Mouse (Mus musculus): ENCODE results near the gene Crtc1. TPM values are rescaled to one million over a fixed set of nuclear protein-coding genes. Genes with fewer than 3 reads are reported as not detected.

The Crtc1 gene
- polyA plus RNA-seq, 1 experiment = 9.6 TPM

DNA sequence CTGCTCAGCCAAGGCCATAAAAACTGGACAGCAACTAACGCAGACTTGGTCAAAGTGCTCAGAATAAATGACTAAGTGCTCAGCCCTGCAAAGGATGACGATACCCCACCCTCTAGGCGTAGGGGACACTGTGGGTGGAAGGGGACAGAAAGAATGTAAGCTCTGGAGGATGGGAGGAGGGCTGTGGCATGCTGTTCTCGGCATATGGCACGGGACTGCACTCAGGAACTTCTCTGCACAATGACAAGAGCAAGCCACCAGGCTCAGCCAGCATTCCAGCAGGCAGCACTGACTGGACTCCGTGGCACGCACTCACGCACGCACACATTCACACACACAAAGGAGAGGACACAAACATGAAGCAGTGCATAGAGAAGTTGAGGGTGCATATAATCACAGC, 21.2 kb upstream of the Crtc1 start:
- Histone ChIP-seq H3ac (ENCODE audit: control insufficient read depth, insufficient read length) (no peak overlapping the region), H3K4me2 (ENCODE audit: low read depth) (peak overlapping the region; percentile 85), H3K36me3 (ENCODE audit: control insufficient read depth, insufficient read depth) (peaks cover 5% of the 10 kb centered on the region), H3K79me2 (ENCODE audit: control insufficient read depth, insufficient read depth) (peaks cover 40% of the 10 kb centered on the region), H3K4me3 (no peak overlapping the region), H3K27me3 (ENCODE audit: control insufficient read depth, insufficient read depth, insufficient read length) (no peaks in the 10 kb centered on the region)
- peak in 1 of 3 experiments; percentile 54 for TF ChIP-seq MYOD1 (IDR thresholded peaks at IDR 0.05; ENCODE audit: control insufficient read depth in 1 of 3, insufficient read length in 2 of 3, low read depth in 2 of 3)
- TF ChIP-seq TCF12 (IDR thresholded peaks at IDR 0.05; ENCODE audit: insufficient read depth, poor library complexity, severe bottlenecking) = no peak
- no peak for TF ChIP-seq SRF (IDR thresholded peaks at IDR 0.05; ENCODE audit: control insufficient read depth, insufficient read length, low read depth)
- TF ChIP-seq MYOG (IDR thresholded peaks at IDR 0.05; ENCODE audit: control insufficient read depth in 1 of 3, insufficient read depth in 1 of 3, insufficient read length in 2 of 3, low read depth in 2 of 3) = peak in 1 of 3 experiments; percentile 53
- peak; percentile 26 for TF ChIP-seq POLR2AphosphoS2 (IDR thresholded peaks at IDR 0.05; ENCODE audit: insufficient read length, low read depth)
- TF ChIP-seq E2F4 (IDR thresholded peaks at IDR 0.05; ENCODE audit: insufficient read depth) = no peak
- TF ChIP-seq POLR2A (IDR thresholded peaks at IDR 0.05; ENCODE audit: insufficient read length, low read depth) = no peak

DNA sequence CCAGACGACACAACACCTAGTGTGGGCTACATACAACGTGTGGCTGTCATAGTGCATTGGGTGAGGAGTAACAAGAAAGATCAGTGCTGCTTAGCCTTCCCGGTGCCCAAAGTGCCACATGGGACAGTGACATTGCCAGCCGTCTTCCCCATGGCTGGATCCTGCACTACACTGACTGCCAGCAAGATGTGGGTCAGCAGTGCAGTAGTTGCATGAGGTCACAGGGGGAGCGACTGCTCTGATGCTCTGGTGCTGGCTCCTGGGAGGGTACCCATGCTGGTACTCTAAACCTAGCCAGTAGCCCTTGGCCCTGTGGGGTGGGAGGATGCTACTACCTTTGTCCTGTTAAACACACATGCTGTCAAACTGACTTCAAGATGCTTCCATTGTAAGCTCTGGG, 20.8 kb upstream of the Crtc1 start:
- H3K79me2 ChIP-seq (ENCODE audit: control insufficient read depth, insufficient read depth) = peaks cover 36% of the 10 kb centered on the region
- peak overlapping the region; percentile 85 for H3K4me2 ChIP-seq (ENCODE audit: low read depth)

DNA sequence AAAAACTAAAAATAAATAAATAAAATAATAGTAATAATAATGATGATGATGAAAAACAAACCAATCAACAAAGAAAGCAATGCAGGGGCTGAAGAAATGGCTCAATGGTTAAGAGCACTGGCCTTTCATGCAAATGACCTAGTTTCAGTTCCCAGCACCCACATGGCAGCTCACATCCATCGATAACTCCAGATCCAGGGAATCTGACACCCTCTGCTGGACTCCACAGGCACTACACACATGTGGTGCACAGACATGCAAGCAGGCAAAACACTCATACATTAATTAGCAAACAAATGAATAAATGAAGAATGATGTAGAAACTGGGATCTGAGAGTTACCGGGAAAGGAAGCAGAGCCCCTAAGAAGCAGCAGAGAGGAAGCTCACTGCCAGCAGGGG, 20.3 kb upstream of the Crtc1 start:
- H3K27me3 ChIP-seq (ENCODE audit: control insufficient read depth, insufficient read depth, insufficient read length) = no peaks in the 10 kb centered on the region
- no peak overlapping the region for H3K4me2 ChIP-seq (ENCODE audit: low read depth)
- H3ac ChIP-seq (ENCODE audit: control insufficient read depth, insufficient read length) = no peak overlapping the region
- peaks cover 30% of the 10 kb centered on the region for H3K79me2 ChIP-seq (ENCODE audit: control insufficient read depth, insufficient read depth)
- TF ChIP-seq USF1 (IDR thresholded peaks at IDR 0.05; ENCODE audit: low read depth) (no peak), MAX (IDR thresholded peaks at IDR 0.05; ENCODE audit: low read depth) (no peak), REST (IDR thresholded peaks at IDR 0.05; ENCODE audit: insufficient read depth, insufficient read length) (no peak), MYOD1 (IDR thresholded peaks at IDR 0.05; ENCODE audit: control insufficient read depth in 1 of 3, insufficient read length in 2 of 3, low read depth in 2 of 3) (no peak), SRF (IDR thresholded peaks at IDR 0.05; ENCODE audit: control insufficient read depth, insufficient read length, low read depth) (no peak), CEBPB (IDR thresholded peaks at IDR 0.05; ENCODE audit: insufficient read depth, poor library complexity, severe bottlenecking) (no peak), E2F4 (IDR thresholded peaks at IDR 0.05; ENCODE audit: insufficient read depth) (no peak), TCF3 (IDR thresholded peaks at IDR 0.05; ENCODE audit: insufficient read length, low read depth) (no peak), TCF12 (IDR thresholded peaks at IDR 0.05; ENCODE audit: insufficient read depth, poor library complexity, severe bottlenecking) (no peak), POLR2A (IDR thresholded peaks at IDR 0.05; ENCODE audit: insufficient read length, low read depth) (no peak), MYOG (IDR thresholded peaks at IDR 0.05; ENCODE audit: control insufficient read depth in 1 of 3, insufficient read depth in 1 of 3, insufficient read length in 2 of 3, low read depth in 2 of 3) (no peak), POLR2AphosphoS2 (IDR thresholded peaks at IDR 0.05; ENCODE audit: insufficient read length, low read depth) (no peak)
- H3K36me3 ChIP-seq (ENCODE audit: control insufficient read depth, insufficient read depth) = peaks cover 5% of the 10 kb centered on the region
- no peak overlapping the region for H3K4me3 ChIP-seq

More for the DNA sequence above, 20.8 kb upstream of the Crtc1 start:
- TF ChIP-seq POLR2AphosphoS2 (IDR thresholded peaks at IDR 0.05; ENCODE audit: insufficient read length, low read depth) (no peak), CEBPB (IDR thresholded peaks at IDR 0.05; ENCODE audit: insufficient read depth, poor library complexity, severe bottlenecking) (no peak), MYOG (IDR thresholded peaks at IDR 0.05; ENCODE audit: control insufficient read depth in 1 of 3, insufficient read depth in 1 of 3, insufficient read length in 2 of 3, low read depth in 2 of 3) (no peak), TCF12 (IDR thresholded peaks at IDR 0.05; ENCODE audit: insufficient read depth, poor library complexity, severe bottlenecking) (no peak), POLR2A (IDR thresholded peaks at IDR 0.05; ENCODE audit: insufficient read length, low read depth) (no peak)
- H3ac ChIP-seq (ENCODE audit: control insufficient read depth, insufficient read length) = no peak overlapping the region
- peaks cover 5% of the 10 kb centered on the region for H3K36me3 ChIP-seq (ENCODE audit: control insufficient read depth, insufficient read depth)
- no peak overlapping the region for H3K4me3 ChIP-seq
- no peaks in the 10 kb centered on the region for H3K27me3 ChIP-seq (ENCODE audit: control insufficient read depth, insufficient read depth, insufficient read length)

GRCm38 (mm10) chr8:70458462-70458861, 19.1 kb upstream of the Crtc1 start:
- H3K36me3 ChIP-seq (ENCODE audit: control insufficient read depth, insufficient read depth) = peaks cover 5% of the 10 kb centered on the region
- H3ac ChIP-seq (ENCODE audit: control insufficient read depth, insufficient read length) = no peak overlapping the region
- no peaks in the 10 kb centered on the region for H3K27me3 ChIP-seq (ENCODE audit: control insufficient read depth, insufficient read depth, insufficient read length)
- TF ChIP-seq POLR2A (IDR thresholded peaks at IDR 0.05; ENCODE audit: insufficient read length, low read depth) = no peak
- TF ChIP-seq MYOD1 (IDR thresholded peaks at IDR 0.05; ENCODE audit: control insufficient read depth in 1 of 3, insufficient read length in 2 of 3, low read depth in 2 of 3) = no peak
- no peak for TF ChIP-seq SRF (IDR thresholded peaks at IDR 0.05; ENCODE audit: control insufficient read depth, insufficient read length, low read depth)
- TF ChIP-seq TCF12 (IDR thresholded peaks at IDR 0.05; ENCODE audit: insufficient read depth, poor library complexity, severe bottlenecking) = no peak
- TF ChIP-seq POLR2AphosphoS2 (IDR thresholded peaks at IDR 0.05; ENCODE audit: insufficient read length, low read depth) = no peak
- no peak overlapping the region for H3K4me2 ChIP-seq (ENCODE audit: low read depth)
- no peak overlapping the region for H3K4me3 ChIP-seq
- peaks cover 21% of the 10 kb centered on the region for H3K79me2 ChIP-seq (ENCODE audit: control insufficient read depth, insufficient read depth)

DNA sequence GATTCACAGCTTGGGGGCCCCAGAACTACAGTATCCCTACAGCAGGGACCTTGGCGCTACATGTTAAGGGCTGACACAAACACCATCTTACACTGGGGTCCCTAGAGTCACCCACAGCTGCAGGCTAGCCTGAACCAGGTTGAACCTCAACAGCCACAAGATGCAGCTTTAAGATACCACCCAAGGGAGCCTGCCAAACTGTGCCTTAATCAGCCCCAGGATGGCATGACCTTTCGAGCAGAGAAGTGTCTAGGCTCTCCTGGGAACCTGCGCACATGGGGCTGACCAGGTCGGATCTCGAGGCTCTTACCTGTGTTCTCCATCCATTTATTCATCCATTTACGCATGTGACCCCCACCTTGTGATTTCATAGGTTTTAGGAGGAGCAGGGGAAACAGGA, 18.5 kb upstream of the Crtc1 start:
- H3K4me2 ChIP-seq (ENCODE audit: low read depth) = no peak overlapping the region

More for the DNA sequence above, 18.5 kb upstream of the Crtc1 start:
- H3ac ChIP-seq (ENCODE audit: control insufficient read depth, insufficient read length) = no peak overlapping the region
- no peaks in the 10 kb centered on the region for H3K27me3 ChIP-seq (ENCODE audit: control insufficient read depth, insufficient read depth, insufficient read length)
- TF ChIP-seq TCF3 (IDR thresholded peaks at IDR 0.05; ENCODE audit: insufficient read length, low read depth) (no peak), SRF (IDR thresholded peaks at IDR 0.05; ENCODE audit: control insufficient read depth, insufficient read length, low read depth) (no peak), TCF12 (IDR thresholded peaks at IDR 0.05; ENCODE audit: insufficient read depth, poor library complexity, severe bottlenecking) (no peak), USF1 (IDR thresholded peaks at IDR 0.05; ENCODE audit: low read depth) (no peak), MYOD1 (IDR thresholded peaks at IDR 0.05; ENCODE audit: control insufficient read depth in 1 of 3, insufficient read length in 2 of 3, low read depth in 2 of 3) (no peak), MYOG (IDR thresholded peaks at IDR 0.05; ENCODE audit: control insufficient read depth in 1 of 3, insufficient read depth in 1 of 3, insufficient read length in 2 of 3, low read depth in 2 of 3) (no peak), REST (IDR thresholded peaks at IDR 0.05; ENCODE audit: insufficient read depth, insufficient read length) (no peak), POLR2AphosphoS2 (IDR thresholded peaks at IDR 0.05; ENCODE audit: insufficient read length, low read depth) (no peak), E2F4 (IDR thresholded peaks at IDR 0.05; ENCODE audit: insufficient read depth) (no peak), POLR2A (IDR thresholded peaks at IDR 0.05; ENCODE audit: insufficient read length, low read depth) (no peak), MAX (IDR thresholded peaks at IDR 0.05; ENCODE audit: low read depth) (no peak), CEBPB (IDR thresholded peaks at IDR 0.05; ENCODE audit: insufficient read depth, poor library complexity, severe bottlenecking) (no peak)
- H3K36me3 ChIP-seq (ENCODE audit: control insufficient read depth, insufficient read depth) = peaks cover 5% of the 10 kb centered on the region
- H3K79me2 ChIP-seq (ENCODE audit: control insufficient read depth, insufficient read depth) = peaks cover 21% of the 10 kb centered on the region
- H3K4me3 ChIP-seq = no peak overlapping the region
